Mouse (Mus musculus) MEL (cell line): ENCODE results near the gene 2510009E07Rik.

Source experiments
- CHD1 ChIP-seq: IDR thresholded peaks from 2 replicates; pipeline ENCODE4 v1.6.1; 2012; ENCODE audit warnings: low read depth, mild to moderate bottlenecking, inconsistent platforms, low read length, improper control_type of control experiment
- CTCF ChIP-seq, 3 experiments: IDR thresholded peaks in 2 of 3; conservative IDR thresholded peaks in 1 of 3; 2 replicates each; pipeline ENCODE4 v1.5.1; 2011 to 2012; ENCODE audit warnings: low read length in 3 of 3, low read depth in 2 of 3, mild to moderate bottlenecking in 2 of 3, improper control_type of control experiment in 1 of 3, inconsistent platforms in 1 of 3, mixed read lengths in 1 of 3, moderate library complexity in 1 of 3; ENCODE audit not compliant: control insufficient read depth in 1 of 3, insufficient read depth in 1 of 3, poor library complexity in 1 of 3, severe bottlenecking in 1 of 3
- EP300 ChIP-seq, 2 experiments: IDR thresholded peaks; 2 replicates each; pipeline ENCODE4 v1.6.1; 2011; ENCODE audit warnings: improper control_type of control experiment in 2 of 2, low read length in 2 of 2, low read depth in 1 of 2, mild to moderate bottlenecking in 1 of 2
- ETS1 ChIP-seq: IDR thresholded peaks from 2 replicates; pipeline ENCODE4 v1.6.1; 2012; ENCODE audit warnings: low read depth, mild to moderate bottlenecking, inconsistent platforms, low read length, improper control_type of control experiment, moderate library complexity
- GABPA ChIP-seq: IDR thresholded peaks from 2 replicates; pipeline ENCODE4 v1.6.1; 2012; ENCODE audit warnings: low read depth, mild to moderate bottlenecking, inconsistent platforms, low read length, improper control_type of control experiment, moderate library complexity
- GATA1 ChIP-seq: IDR thresholded peaks from 2 replicates; pipeline ENCODE4 v1.6.1; 2011; ENCODE audit warnings: low read depth, low read length, improper control_type of control experiment
- MAX ChIP-seq: IDR thresholded peaks from 2 replicates; pipeline ENCODE4 v1.6.1; 2011; ENCODE audit warnings: low read length, improper control_type of control experiment
- MXI1 ChIP-seq: IDR thresholded peaks from 2 replicates; pipeline ENCODE4 v1.6.1; 2011; ENCODE audit warnings: mild to moderate bottlenecking, low read depth, low read length, improper control_type of control experiment
- NELFE ChIP-seq: IDR thresholded peaks from 2 replicates; pipeline ENCODE4 v1.6.1; 2011; ENCODE audit warnings: low read depth, low read length, improper control_type of control experiment
- TAL1 ChIP-seq: IDR thresholded peaks from 2 replicates; pipeline ENCODE4 v1.6.1; 2012; ENCODE audit warnings: mild to moderate bottlenecking, inconsistent platforms, low read length, moderate library complexity, mixed read lengths
- TCF12 ChIP-seq: IDR thresholded peaks from 2 replicates; pipeline ENCODE4 v1.6.1; 2014; ENCODE audit warnings: low read depth, mild to moderate bottlenecking, inconsistent platforms, low read length, improper control_type of control experiment, moderate library complexity
- ZMIZ1 ChIP-seq: IDR thresholded peaks from 2 replicates; pipeline ENCODE4 v1.6.1; 2012; ENCODE audit warnings: low read depth, mild to moderate bottlenecking, inconsistent platforms, low read length, improper control_type of control experiment, moderate library complexity

DNA sequence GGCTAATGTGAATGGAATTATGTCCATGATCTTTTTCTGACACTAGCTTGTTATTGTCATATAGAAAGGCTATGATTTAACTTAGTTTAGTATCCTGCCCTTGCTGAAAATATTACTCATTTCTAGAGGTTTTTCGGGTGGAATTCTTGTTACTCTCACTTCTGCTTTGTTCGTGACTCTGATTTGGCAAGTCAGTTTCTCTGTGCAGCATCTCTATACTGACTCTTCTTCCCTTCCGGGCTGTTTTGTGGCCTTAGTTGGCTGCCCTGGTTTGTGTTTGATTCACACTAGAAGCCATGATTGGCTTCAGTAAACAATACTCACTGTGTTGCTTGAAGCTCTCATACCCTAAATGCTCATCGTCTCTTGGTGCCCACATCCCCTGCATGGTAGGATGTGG is 63.9 kb downstream of the 2510009E07Rik start:
- TF ChIP-seq ZMIZ1 (no peak), GABPA (no peak), TCF12 (no peak), EP300 (IDR thresholded peaks at IDR 0.05; ENCODE audit: low read depth in 1 of 2, low read length in 2 of 2) (no peak), CTCF (IDR thresholded peaks at IDR 0.05 in 2 of 3, conservative IDR thresholded peaks at IDR 0.05 in 1 of 3; ENCODE audit: control insufficient read depth in 1 of 3, insufficient read depth in 1 of 3, low read depth in 2 of 3, low read length in 3 of 3, poor library complexity in 1 of 3, severe bottlenecking in 1 of 3) (no peak), ETS1 (no peak), MAX (no peak), GATA1 (no peak), MXI1 (no peak), NELFE (no peak), CHD1 (no peak), TAL1 (no peak)
